Mouse (Mus musculus): ENCODE results near the gene Ssu72. TPM values are rescaled to one million over a fixed set of nuclear protein-coding genes. Genes with fewer than 3 reads are reported as not detected.

Gene Ssu72
- total RNA-seq, 2 experiments from 2014 or later = 90.9 to 92.8 TPM

DNA sequence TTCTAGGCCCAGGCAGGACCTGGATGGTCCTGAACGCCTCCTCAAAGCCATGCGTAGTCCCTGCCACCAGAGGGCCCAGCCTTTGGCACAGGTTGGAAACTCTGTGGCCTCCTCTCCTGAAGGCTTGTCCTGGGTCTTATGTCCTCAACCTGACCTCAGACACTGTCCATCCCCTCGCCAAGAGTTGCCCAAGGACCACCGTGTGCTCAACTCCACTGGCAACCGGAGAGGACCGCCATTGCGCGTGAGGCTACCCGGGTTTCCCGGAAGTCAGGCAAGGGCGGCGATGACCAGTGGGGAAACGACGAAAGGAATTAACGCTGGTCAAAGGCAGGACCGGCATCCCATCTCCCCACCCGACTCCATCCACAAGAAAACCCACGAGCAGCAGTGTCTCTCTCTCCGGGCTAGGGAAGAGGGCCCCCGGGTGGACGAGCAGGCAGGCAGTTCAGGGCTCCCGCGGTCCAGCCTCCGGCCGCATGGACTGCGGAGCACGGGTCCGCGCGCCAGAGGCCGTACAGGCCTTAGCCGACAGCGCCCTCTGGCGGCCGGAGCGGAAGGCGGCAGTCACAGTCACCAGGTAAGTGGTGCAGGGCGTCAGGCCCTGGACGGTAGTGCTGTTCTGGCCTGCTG lies 65.4 kb downstream of the Ssu72 start:
- DNase-seq (ENCODE audit: low spot score in 2 of 2) = peak; percentile 76 to 93
- Histone ChIP-seq H3K4me3 (peak overlapping the region; percentile 68), H3K27ac (peak overlapping the region; percentile 88)
- TF ChIP-seq CTCF (conservative IDR thresholded peaks at IDR 0.05) = peak; percentile 83

GRCm38 (mm10) chr4:155770626-155771025 lies 66.0 kb downstream of the Ssu72 start:
- TF ChIP-seq CTCF (conservative IDR thresholded peaks at IDR 0.05) = no peak
- Histone ChIP-seq H3K27ac (peak overlapping the region; percentile 88), H3K4me3 (peak overlapping the region; percentile 68)
- DNase-seq (ENCODE audit: low spot score in 2 of 2) = peak in 1 of 2 experiments; percentile 41

DNA sequence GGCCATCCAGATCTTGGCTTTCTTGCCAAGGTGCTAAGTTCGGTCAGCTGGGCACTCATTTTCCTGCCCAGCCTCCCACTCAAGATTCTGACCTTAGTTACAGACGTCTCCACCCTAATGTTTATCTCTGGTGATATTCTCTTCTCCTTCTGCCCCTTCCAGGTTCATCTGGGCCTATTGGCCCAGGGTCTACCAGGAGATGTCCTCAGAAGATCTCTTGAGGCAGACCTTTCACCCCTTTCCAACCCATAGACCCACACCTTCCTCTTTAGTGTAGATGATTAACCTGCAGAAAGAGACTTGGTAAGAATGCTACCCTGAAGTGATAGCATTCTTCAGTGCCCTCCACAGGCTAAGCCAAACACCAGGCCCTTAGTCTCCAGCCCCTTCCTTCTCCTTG lies 67.1 kb downstream of the Ssu72 start:
- no peak overlapping the region for H3K27ac ChIP-seq
- DNase-seq (ENCODE audit: low spot score in 2 of 2) = no peak
- no peak overlapping the region; the same call in 1 of the 2 replicates for H3K4me3 ChIP-seq
- no peak for TF ChIP-seq CTCF (conservative IDR thresholded peaks at IDR 0.05)

DNA sequence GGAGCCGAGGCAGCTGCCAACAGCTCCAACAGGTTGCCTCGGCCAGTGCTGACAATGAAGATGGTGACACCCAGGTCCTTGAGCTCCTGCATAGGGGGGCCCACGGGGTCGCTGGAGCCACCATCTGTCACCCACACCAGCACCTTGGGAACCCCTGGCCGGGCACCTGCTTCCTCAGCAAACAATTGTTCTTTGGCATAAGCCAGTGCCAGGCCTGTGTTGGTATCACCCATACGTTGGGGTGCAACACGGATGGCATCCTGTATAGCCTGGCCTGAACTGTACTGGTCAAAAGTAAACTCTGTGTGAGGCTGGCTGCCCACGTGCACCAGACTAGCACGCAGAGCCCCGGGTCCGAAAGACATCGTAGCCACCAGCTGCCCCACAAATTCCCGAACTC lies 68.2 kb downstream of the Ssu72 start:
- DNase-seq (ENCODE audit: low spot score in 2 of 2) = no peak
- TF ChIP-seq CTCF (conservative IDR thresholded peaks at IDR 0.05) = no peak
- H3K27ac ChIP-seq = no peak overlapping the region; the same call in 1 of the 2 replicates
- H3K4me3 ChIP-seq = peak overlapping the region; percentile 53; the same call in 1 of the 2 replicates

DNA sequence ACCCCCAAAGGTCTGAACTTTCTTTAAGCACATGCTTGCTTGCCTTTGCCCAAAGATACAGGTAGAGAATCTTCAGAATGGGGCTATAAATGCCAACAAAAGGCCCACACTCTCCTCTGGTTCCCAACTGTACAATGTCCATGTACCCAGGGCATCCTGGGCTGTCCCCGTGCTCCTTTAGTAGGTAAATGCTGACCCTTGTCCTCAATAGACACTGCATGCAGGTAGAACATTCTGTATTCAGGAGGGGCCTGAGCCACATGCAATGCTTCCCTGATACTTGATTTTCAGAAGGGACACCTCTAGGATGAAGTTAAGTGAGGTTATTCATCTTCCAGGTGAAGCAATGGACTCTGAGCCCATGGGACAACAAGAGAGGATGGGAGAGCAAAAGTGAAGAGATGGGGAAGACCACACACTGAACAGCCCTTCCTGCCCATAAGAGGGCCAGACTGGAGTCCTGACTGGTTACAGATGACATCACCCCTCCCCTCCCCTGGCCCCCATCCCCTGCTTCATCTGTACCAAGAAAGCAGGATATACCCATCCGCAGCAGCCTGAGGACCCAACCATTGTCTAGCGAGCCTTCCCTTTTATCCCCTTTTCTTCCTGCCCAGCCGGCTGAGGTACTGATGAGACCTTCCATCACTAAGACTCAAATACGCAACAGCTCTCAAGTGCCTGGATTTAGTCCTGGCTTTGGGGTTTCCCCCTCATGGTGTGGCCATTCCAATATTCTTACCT lies 68.9 kb downstream of the Ssu72 start:
- TF ChIP-seq CTCF (conservative IDR thresholded peaks at IDR 0.05) = no peak
- Histone ChIP-seq H3K27ac (peak overlapping the region; percentile 88), H3K4me3 (peak overlapping the region; percentile 53)
- no peak for DNase-seq (ENCODE audit: low spot score in 2 of 2)

- H3K4me3 ChIP-seq = peak within 1 kb of the TSS; percentile 53
- peak within 1 kb of the TSS; percentile 88 for H3K27ac ChIP-seq
- TF ChIP-seq CTCF (conservative IDR thresholded peaks at IDR 0.05) = no peak
- DNase-seq (ENCODE audit: low spot score in 2 of 2) = peak; percentile 81 to 87
Measured at GRCm38 (mm10) chr4:155774280-155774754, 69.7 kb downstream of the Ssu72 start, which contains the start of gene Vwa1. TSS of gene Vwa1 (minus strand) at chr4:155774698.

GRCm38 (mm10) chr4:155774971-155775740 lies 70.6 kb downstream of the Ssu72 start:
- H3K4me3 ChIP-seq = peak overlapping the region; percentile 53
- peak overlapping the region; percentile 88 for H3K27ac ChIP-seq
- no peak for TF ChIP-seq CTCF (conservative IDR thresholded peaks at IDR 0.05)
- peak in 1 of 2 experiments; percentile 41 for DNase-seq (ENCODE audit: low spot score in 2 of 2)

DNA sequence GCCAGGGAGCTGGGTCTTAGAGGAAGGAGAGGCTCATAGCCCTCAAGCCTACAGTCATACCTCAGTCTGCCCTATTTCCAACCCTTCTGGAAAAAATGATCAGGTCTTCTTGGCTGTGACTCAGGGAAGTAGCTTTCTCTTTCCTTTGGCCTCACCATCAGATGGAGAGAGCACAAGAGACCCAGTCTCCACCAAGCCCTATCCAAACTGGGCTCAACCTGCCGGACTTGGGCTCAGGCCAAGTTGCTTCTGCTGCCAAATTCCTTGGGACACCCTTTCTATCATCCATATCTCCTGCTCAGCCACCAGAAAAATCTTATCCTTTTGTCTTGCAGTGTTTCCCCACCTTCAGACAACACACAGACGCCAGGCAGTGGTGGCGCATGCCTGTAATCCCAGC lies 71.3 kb downstream of the Ssu72 start:
- TF ChIP-seq CTCF (conservative IDR thresholded peaks at IDR 0.05) = no peak
- Histone ChIP-seq H3K4me3 (no peak overlapping the region), H3K27ac (peak overlapping the region; percentile 88)
- DNase-seq (ENCODE audit: low spot score in 2 of 2) = no peak

- DNase-seq (ENCODE audit: low spot score in 2 of 2) = no peak
- no peak for TF ChIP-seq CTCF (conservative IDR thresholded peaks at IDR 0.05)
- peak overlapping the region; percentile 79 for H3K27ac ChIP-seq
- H3K4me3 ChIP-seq = no peak overlapping the region
Measured at GRCm38 (mm10) chr4:155776704-155777335, 72.2 kb downstream of the Ssu72 start.

DNA sequence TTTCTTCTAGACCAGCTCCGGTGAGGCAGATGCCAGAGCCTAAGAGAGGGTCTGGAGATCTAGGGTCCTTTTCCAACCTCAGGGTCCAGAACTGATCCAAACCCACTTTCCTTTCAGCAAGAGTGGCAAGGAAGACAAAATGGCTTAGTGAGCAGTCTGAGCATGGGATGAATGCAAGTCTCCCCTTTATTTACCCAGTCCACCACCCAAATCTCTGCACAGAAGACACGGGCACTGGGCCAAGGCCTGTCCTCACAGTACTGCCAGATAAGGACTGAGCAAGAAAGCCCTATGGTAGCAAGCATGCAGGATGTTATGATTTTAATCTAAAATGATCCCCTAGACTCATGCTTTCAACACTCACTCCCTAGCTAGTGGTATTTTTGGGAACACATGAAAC lies 73.2 kb downstream of the Ssu72 start:
- no peak for TF ChIP-seq CTCF (conservative IDR thresholded peaks at IDR 0.05)
- Histone ChIP-seq H3K4me3 (no peak overlapping the region), H3K27ac (peak overlapping the region; percentile 79; the same call in 1 of the 2 replicates)
- DNase-seq (ENCODE audit: low spot score in 2 of 2) = no peak

DNA sequence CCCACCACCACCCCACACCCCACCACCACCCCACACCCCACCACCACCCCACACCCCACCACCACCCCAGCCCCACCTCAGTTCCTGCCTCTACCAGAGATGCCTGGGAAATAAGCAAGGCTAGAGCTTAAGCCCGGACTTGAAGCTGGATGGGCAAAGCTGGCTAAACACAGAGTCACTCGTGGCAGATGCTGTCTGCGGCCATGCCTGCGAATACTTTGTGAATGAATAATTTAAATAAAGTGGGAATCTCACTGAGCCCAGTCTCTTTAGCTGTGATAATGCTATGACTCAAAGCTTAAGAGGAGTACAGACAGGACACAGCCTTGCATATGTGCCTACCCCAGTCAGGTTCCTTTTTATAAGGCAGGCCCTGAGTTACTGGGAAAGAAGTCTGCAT lies 74.9 kb downstream of the Ssu72 start:
- DNase-seq (ENCODE audit: low spot score in 2 of 2) = no peak
- H3K27ac ChIP-seq = no peak overlapping the region
- H3K4me3 ChIP-seq = no peak overlapping the region
- TF ChIP-seq CTCF (conservative IDR thresholded peaks at IDR 0.05) = no peak

- peak overlapping the region; percentile 6; the same call in 1 of the 2 replicates for H3K4me3 ChIP-seq
- peak overlapping the region; percentile 71 for H3K27ac ChIP-seq
- DNase-seq (ENCODE audit: low spot score in 2 of 2) = no peak
- no peak for TF ChIP-seq CTCF (conservative IDR thresholded peaks at IDR 0.05)
Measured at GRCm38 (mm10) chr4:155780895-155781294, 76.3 kb downstream of the Ssu72 start.

Other genes with a start within 250 kb of the Ssu72 start
- 1 to 10 TPM; 5.0 to 6.7 TPM for gene Tmem52, start 235.7 kb upstream of the Ssu72 start, total RNA-seq (2021)
- gene Gnb1, start 213.4 kb upstream of the Ssu72 start, total RNA-seq (2021) = 100 to 1,000 TPM; 718 to 729 TPM
- gene Nadk, start 142.4 kb upstream of the Ssu72 start, total RNA-seq (2021) = 10 to 100 TPM; 61.2 to 63.5 TPM
- 10 to 100 TPM; 39.7 to 40.3 TPM for gene Slc35e2, start 103.4 kb upstream of the Ssu72 start, total RNA-seq (2021)
- 10 to 100 TPM; 43.6 to 48.8 TPM for gene Cdk11b, start 79.9 kb upstream of the Ssu72 start, total RNA-seq (2021)
- gene Gm10563, start 59.4 kb upstream of the Ssu72 start, total RNA-seq (2021) = not detected
- 1 to 10 TPM; 2.7 to 3.4 TPM for gene Mmp23, start 51.4 kb upstream of the Ssu72 start, total RNA-seq (2021)
- gene Mib2, start 35.6 kb upstream of the Ssu72 start, total RNA-seq (2021) = 100 to 1,000 TPM; 111 to 114 TPM
- gene Fndc10, start 10.5 kb upstream of the Ssu72 start, total RNA-seq (2021) = 10 to 100 TPM; 26.5 to 27.9 TPM
- 10 to 100 TPM; 32.7 to 39.0 TPM for gene Tmem240, start 30.0 kb downstream of the Ssu72 start, total RNA-seq (2021)
- 10 to 100 TPM; 49.9 to 51.4 TPM for gene Atad3a, start 56.3 kb downstream of the Ssu72 start, total RNA-seq (2021)
- gene Vwa1, start 69.9 kb downstream of the Ssu72 start, total RNA-seq (2021) = 1 to 10 TPM; 9.6 to 9.8 TPM
- 10 to 100 TPM; 24.0 to 24.8 TPM for gene Tmem88b, start 81.1 kb downstream of the Ssu72 start, total RNA-seq (2021)
- under 1 TPM in 1 of 2 experiments, not detected in 1; 0.32 TPM for gene Ankrd65, start 85.6 kb downstream of the Ssu72 start, total RNA-seq (2021)
- gene Mrpl20, start 98.1 kb downstream of the Ssu72 start, total RNA-seq (2021) = 10 to 100 TPM; 86.6 to 89.6 TPM
- gene Ccnl2, start 107.7 kb downstream of the Ssu72 start, total RNA-seq (2021) = 10 to 100 TPM; 79.4 to 94.2 TPM
- 100 to 1,000 TPM; 102 to 105 TPM for gene Aurkaip1, start 126.5 kb downstream of the Ssu72 start, total RNA-seq (2021)
- gene Mxra8, start 134.9 kb downstream of the Ssu72 start, total RNA-seq (2021) = 10 to 100 TPM in 1 of 2 experiments, 1 to 10 TPM in 1; 8.4 to 10.6 TPM
- 10 to 100 TPM; 80.8 to 81.9 TPM for gene Dvl1, start 142.6 kb downstream of the Ssu72 start, total RNA-seq (2021)
- under 1 TPM; 0.33 to 0.44 TPM for gene Tas1r3, start 158.6 kb downstream of the Ssu72 start, total RNA-seq (2021)
- gene Cptp, start 164.6 kb downstream of the Ssu72 start, total RNA-seq (2021) = 10 to 100 TPM; 29.2 to 31.7 TPM
- 10 to 100 TPM; 33.7 to 35.8 TPM for gene Ints11, start 164.7 kb downstream of the Ssu72 start, total RNA-seq (2021)
- 10 to 100 TPM; 62.3 to 68.1 TPM for gene Pusl1, start 187.0 kb downstream of the Ssu72 start, total RNA-seq (2021)
- gene Acap3, start 187.0 kb downstream of the Ssu72 start, total RNA-seq (2021) = 100 to 1,000 TPM; 121 to 129 TPM
- 10 to 100 TPM; 69.8 to 71.2 TPM for gene Ube2j2, start 239.0 kb downstream of the Ssu72 start, total RNA-seq (2021)

All from layer of hippocampus, adult 2 months (tissue).